Mouse (Mus musculus) MEL (cell line): ENCODE measurements around the gene Cyp27b1. TPM values are rescaled to one million over a fixed set of nuclear protein-coding genes. Genes with fewer than 3 reads are reported as not detected.

Source experiments
- DNase-seq: peaks from one replicate; pipeline ENCODE4 v3.0.0; 2011; ENCODE audit warnings: low read depth, low spot score
- H3K27ac ChIP-seq: 2 replicates; pipeline ENCODE4 v1.5.1; 2012; ENCODE audit warnings: low read depth, mild to moderate bottlenecking, control low read depth, low read length, moderate library complexity; ENCODE audit not compliant: control insufficient read depth
- H3K27me3 ChIP-seq, 2 experiments: fragments of 150-350 bp in 1 of 2; sonication (generic) in 1 of 2; 2 replicates each; pipeline ENCODE4 v1.6.1; 2012; ENCODE audit warnings: low read length in 2 of 2, mild to moderate bottlenecking in 2 of 2, improper control_type of control experiment in 1 of 2, moderate library complexity in 1 of 2; ENCODE audit not compliant: insufficient read depth in 2 of 2, control insufficient read depth in 1 of 2
- H3K36me3 ChIP-seq, 2 experiments: 2 replicates each; pipeline ENCODE4 v1.6.1; 2012 to 2014; ENCODE audit warnings: low read length in 2 of 2, improper control_type of control experiment in 1 of 2, inconsistent platforms in 1 of 2, mild to moderate bottlenecking in 1 of 2; ENCODE audit not compliant: insufficient read depth in 2 of 2, control insufficient read depth in 1 of 2
- H3K4me1 ChIP-seq, 2 experiments: fragments of 150-350 bp in 1 of 2; sonication (generic) in 1 of 2; 2 replicates each; pipeline ENCODE4 v1.6.1; 2012; ENCODE audit warnings: low read length in 2 of 2, improper control_type of control experiment in 1 of 2, mild to moderate bottlenecking in 1 of 2; ENCODE audit not compliant: insufficient read depth in 2 of 2, control insufficient read depth in 1 of 2
- H3K4me3 ChIP-seq, 2 experiments: fragments of 150-350 bp in 1 of 2; sonication (generic) in 1 of 2; 2 replicates each; pipeline ENCODE4 v1.5.1; 2012; ENCODE audit warnings: low read depth in 2 of 2, low read length in 2 of 2, mild to moderate bottlenecking in 2 of 2, moderate library complexity in 2 of 2, control low read depth in 1 of 2, improper control_type of control experiment in 1 of 2; ENCODE audit not compliant: control insufficient read depth in 1 of 2, insufficient read depth in 1 of 2
- H3K79me2 ChIP-seq: 2 replicates; pipeline ENCODE4 v1.6.1; 2012; ENCODE audit warnings: mild to moderate bottlenecking, low read length, moderate library complexity; ENCODE audit not compliant: control insufficient read depth, poor library complexity, insufficient read depth
- H3K9ac ChIP-seq: 2 replicates; pipeline ENCODE4 v1.6.1; 2012; ENCODE audit warnings: low read depth, mild to moderate bottlenecking, control low read depth, low read length, moderate library complexity; ENCODE audit not compliant: control insufficient read depth, poor library complexity, severe bottlenecking
- H3K9me3 ChIP-seq: fragments of 150-350 bp; sonication (generic); replicated peaks from 2 replicates; pipeline ENCODE4 v1.6.1; 2012; ENCODE audit warnings: mild to moderate bottlenecking, low read length, improper control_type of control experiment, moderate library complexity; ENCODE audit not compliant: insufficient read depth
- BHLHE40 ChIP-seq: IDR thresholded peaks from 2 replicates; pipeline ENCODE4 v1.6.1; 2012; ENCODE audit warnings: low read depth, mild to moderate bottlenecking, inconsistent platforms, low read length, improper control_type of control experiment, borderline replicate concordance
- CHD1 ChIP-seq: IDR thresholded peaks from 2 replicates; pipeline ENCODE4 v1.6.1; 2012; ENCODE audit warnings: low read depth, mild to moderate bottlenecking, inconsistent platforms, low read length, improper control_type of control experiment
- CHD2 ChIP-seq: IDR thresholded peaks from 2 replicates; pipeline ENCODE4 v1.6.1; 2011; ENCODE audit warnings: low read length, improper control_type of control experiment
- ELF1 ChIP-seq: IDR thresholded peaks from 2 replicates; pipeline ENCODE4 v1.6.1; 2014; ENCODE audit warnings: low read depth, mild to moderate bottlenecking, inconsistent platforms, low read length, improper control_type of control experiment, moderate library complexity
- EP300 ChIP-seq, 2 experiments: IDR thresholded peaks; 2 replicates each; pipeline ENCODE4 v1.6.1; 2011; ENCODE audit warnings: improper control_type of control experiment in 2 of 2, low read length in 2 of 2, low read depth in 1 of 2, mild to moderate bottlenecking in 1 of 2
- GABPA ChIP-seq: IDR thresholded peaks from 2 replicates; pipeline ENCODE4 v1.6.1; 2012; ENCODE audit warnings: low read depth, mild to moderate bottlenecking, inconsistent platforms, low read length, improper control_type of control experiment, moderate library complexity
- HCFC1 ChIP-seq: IDR thresholded peaks from 2 replicates; pipeline ENCODE4 v1.6.1; 2012; ENCODE audit warnings: low read depth, mild to moderate bottlenecking, inconsistent platforms, low read length, improper control_type of control experiment, moderate library complexity
- JUND ChIP-seq: IDR thresholded peaks from 2 replicates; pipeline ENCODE4 v1.6.1; 2011; ENCODE audit warnings: low read depth, mild to moderate bottlenecking, improper control_type of control experiment, low read length
- KAT2A ChIP-seq: conservative IDR thresholded peaks from 2 replicates; pipeline ENCODE4 v1.6.1; 2012; ENCODE audit warnings: low read depth, low read length, improper control_type of control experiment, inconsistent platforms
- MAFK ChIP-seq: IDR thresholded peaks from 2 replicates; pipeline ENCODE4 v1.6.1; 2011; ENCODE audit warnings: low read depth, mild to moderate bottlenecking, low read length, improper control_type of control experiment, borderline replicate concordance
- MAX ChIP-seq: IDR thresholded peaks from 2 replicates; pipeline ENCODE4 v1.6.1; 2011; ENCODE audit warnings: low read length, improper control_type of control experiment
- MAZ ChIP-seq: IDR thresholded peaks from 2 replicates; pipeline ENCODE4 v1.6.1; 2012; ENCODE audit warnings: low read depth, mild to moderate bottlenecking, inconsistent platforms, low read length, improper control_type of control experiment
- MEF2A ChIP-seq: IDR thresholded peaks from 2 replicates; pipeline ENCODE4 v1.6.1; 2014; ENCODE audit warnings: low read depth, mild to moderate bottlenecking, inconsistent platforms, low read length, improper control_type of control experiment; ENCODE audit not compliant: poor library complexity, insufficient replicate concordance, severe bottlenecking; ENCODE audit errors: extremely low read depth
- MXI1 ChIP-seq: IDR thresholded peaks from 2 replicates; pipeline ENCODE4 v1.6.1; 2011; ENCODE audit warnings: mild to moderate bottlenecking, low read depth, low read length, improper control_type of control experiment
- MYC ChIP-seq: IDR thresholded peaks from 2 replicates; pipeline ENCODE4 v1.6.1; 2011; ENCODE audit warnings: low read depth, mild to moderate bottlenecking, low read length, improper control_type of control experiment, moderate library complexity
- NELFE ChIP-seq: IDR thresholded peaks from 2 replicates; pipeline ENCODE4 v1.6.1; 2011; ENCODE audit warnings: low read depth, low read length, improper control_type of control experiment
- NRF1 ChIP-seq: IDR thresholded peaks from 2 replicates; pipeline ENCODE4 v1.6.1; 2014; ENCODE audit warnings: low read depth, mild to moderate bottlenecking, inconsistent platforms, low read length, improper control_type of control experiment, moderate library complexity; ENCODE audit not compliant: poor library complexity, insufficient read depth, severe bottlenecking
- POLR2A ChIP-seq, 2 experiments: IDR thresholded peaks; 2 replicates each; pipeline ENCODE4 v1.6.1; 2011 to 2012; ENCODE audit warnings: low read length in 2 of 2, mild to moderate bottlenecking in 2 of 2, control low read depth in 1 of 2, improper control_type of control experiment in 1 of 2, low read depth in 1 of 2, moderate library complexity in 1 of 2; ENCODE audit not compliant: control insufficient read depth in 1 of 2, insufficient read depth in 1 of 2, poor library complexity in 1 of 2
- POLR2AphosphoS2 ChIP-seq: IDR thresholded peaks from 2 replicates; pipeline ENCODE4 v1.6.1; 2011; ENCODE audit warnings: low read length, improper control_type of control experiment
- POLR2AphosphoS5 ChIP-seq: IDR thresholded peaks from 2 replicates; pipeline ENCODE4 v1.6.1; 2012; ENCODE audit warnings: low read depth, borderline replicate concordance, mild to moderate bottlenecking, inconsistent platforms, low read length, moderate library complexity, mixed read lengths
- RAD21 ChIP-seq: IDR thresholded peaks from 2 replicates; pipeline ENCODE4 v1.6.1; 2011; ENCODE audit warnings: mild to moderate bottlenecking, low read depth, low read length, improper control_type of control experiment
- SIN3A ChIP-seq: IDR thresholded peaks from 2 replicates; pipeline ENCODE4 v1.6.1; 2012; ENCODE audit warnings: low read length, improper control_type of control experiment, inconsistent platforms
- SMC3 ChIP-seq: IDR thresholded peaks from 2 replicates; pipeline ENCODE4 v1.6.1; 2011; ENCODE audit warnings: low read depth, low read length, improper control_type of control experiment
- TAL1 ChIP-seq: IDR thresholded peaks from 2 replicates; pipeline ENCODE4 v1.6.1; 2012; ENCODE audit warnings: mild to moderate bottlenecking, inconsistent platforms, low read length, moderate library complexity, mixed read lengths
- TCF12 ChIP-seq: IDR thresholded peaks from 2 replicates; pipeline ENCODE4 v1.6.1; 2014; ENCODE audit warnings: low read depth, mild to moderate bottlenecking, inconsistent platforms, low read length, improper control_type of control experiment, moderate library complexity
- UBTF ChIP-seq: IDR thresholded peaks from 2 replicates; pipeline ENCODE4 v1.6.1; 2012; ENCODE audit warnings: low read depth, mild to moderate bottlenecking, inconsistent platforms, low read length, improper control_type of control experiment, moderate library complexity, borderline replicate concordance; ENCODE audit not compliant: insufficient read depth
- USF1 ChIP-seq: IDR thresholded peaks from 2 replicates; pipeline ENCODE4 v1.6.1; 2014; ENCODE audit warnings: low read depth, mild to moderate bottlenecking, inconsistent platforms, low read length, improper control_type of control experiment, moderate library complexity
- ZC3H11A ChIP-seq: IDR thresholded peaks from 2 replicates; pipeline ENCODE4 v1.6.1; 2012; ENCODE audit warnings: low read depth, mild to moderate bottlenecking, inconsistent platforms, low read length, improper control_type of control experiment
- ZKSCAN1 ChIP-seq: IDR thresholded peaks from 2 replicates; pipeline ENCODE4 v1.6.1; 2012; ENCODE audit warnings: low read depth, mild to moderate bottlenecking, inconsistent platforms, low read length, improper control_type of control experiment, moderate library complexity
- ZMIZ1 ChIP-seq: IDR thresholded peaks from 2 replicates; pipeline ENCODE4 v1.6.1; 2012; ENCODE audit warnings: low read depth, mild to moderate bottlenecking, inconsistent platforms, low read length, improper control_type of control experiment, moderate library complexity
- ZNF384 ChIP-seq: IDR thresholded peaks from 2 replicates; pipeline ENCODE4 v1.6.1; 2012; ENCODE audit warnings: low read depth, mild to moderate bottlenecking, inconsistent platforms, low read length, improper control_type of control experiment
- polyA plus RNA-seq, 2 experiments: library from polyadenylated mRNA; stranded (reverse) in 1 of 2; unstranded in 1 of 2; fragments of >175 nt in 1 of 2; fragments of >200 nt in 1 of 2; gene quantifications; 2 replicates each; pipeline versions ENCODE4 v1.2.1 to v1.2.4; 2012; ENCODE audit warnings: low replicate concordance in 2 of 2, low read depth in 1 of 2; ENCODE audit not compliant: insufficient read length in 2 of 2, insufficient read depth in 1 of 2, missing spikeins in 1 of 2
- total RNA-seq: library from RNA; depleted of rRNA; stranded (reverse); fragments of 300-350 nt; gene quantifications from 2 replicates; pipeline ENCODE4 v1.2.3, GENCODE M21; 2012

Cyp27b1 gene
- total and polyA plus RNA-seq, 3 experiments: 0.23 to 0.93 TPM; not detected in 1

- peak; percentile 95 for DNase-seq
- TF ChIP-seq MXI1 (peak; percentile 100), MAX (peak; percentile 99), NELFE (peak; percentile 64), MEF2A (no peak), ZMIZ1 (peak; percentile 65; the same call in 1 of the 2 replicates), TCF12 (peak; percentile 10; the same call in 1 of the 2 replicates), HCFC1 (peak; percentile 90), ELF1 (no peak), JUND (no peak), USF1 (peak; percentile 73), POLR2AphosphoS2 (peak; percentile 48; the same call in 1 of the 2 replicates), POLR2AphosphoS5 (no peak), KAT2A (no peak), POLR2A (IDR thresholded peaks at IDR 0.05; ENCODE audit: control insufficient read depth in 1 of 2, insufficient read depth in 1 of 2, low read depth in 1 of 2, low read length in 2 of 2, poor library complexity in 1 of 2) (peak; percentile 70 to 78; a peak in 3 of 4 replicates), MYC (peak; percentile 98), SIN3A (peak; percentile 99), MAZ (peak; percentile 49; the same call in 1 of the 2 replicates), RAD21 (no peak), CHD1 (no peak)
- TF ChIP-seq, all 39 proteins: peak for 12
- Histone ChIP-seq H3K4me3 (peak overlapping the region; percentile 88 to 96), H3K9ac (peak overlapping the region; percentile 98), H3K9me3 (no peaks in the 10 kb centered on the region), H3K27ac (peak overlapping the region; percentile 68), H3K79me2 (peaks cover 4% of the 10 kb centered on the region; the same call in 1 of the 2 replicates), H3K27me3 (no peaks in the 10 kb centered on the region), H3K36me3 (no peaks in the 10 kb centered on the region; a peak in 1 of 4 replicates), H3K4me1 (no peaks in the 10 kb centered on the region)
Measured at GRCm38 (mm10) chr10:127041774-127042338, 6.2 kb upstream of the Cyp27b1 start.

- Histone ChIP-seq H3K4me1 (no peaks in the 10 kb centered on the region), H3K27ac (peak overlapping the region; percentile 68), H3K27me3 (no peaks in the 10 kb centered on the region), H3K9ac (peak overlapping the region; percentile 98), H3K36me3 (no peaks in the 10 kb centered on the region; a peak in 1 of 4 replicates), H3K9me3 (no peaks in the 10 kb centered on the region), H3K4me3 (peak overlapping the region; percentile 88 to 96), H3K79me2 (peaks cover 4% of the 10 kb centered on the region; the same call in 1 of the 2 replicates)
- no peak for DNase-seq
- TF ChIP-seq MAFK: no peak
- no peak for TF ChIP-seq NRF1
- no peak for TF ChIP-seq USF1
- no peak for TF ChIP-seq TAL1
- peak; percentile 52; the same call in 1 of the 2 replicates for TF ChIP-seq ZNF384
- TF ChIP-seq BHLHE40: no peak
- no peak for TF ChIP-seq ZKSCAN1
- TF ChIP-seq GABPA: no peak
- no peak for TF ChIP-seq EP300 (IDR thresholded peaks at IDR 0.05; ENCODE audit: low read depth in 1 of 2, low read length in 2 of 2)
- no peak for TF ChIP-seq UBTF
- TF ChIP-seq CHD2: no peak
- no peak for TF ChIP-seq CHD1
- no peak for TF ChIP-seq SMC3
- TF ChIP-seq SIN3A: no peak
- TF ChIP-seq ZC3H11A: no peak
Measured at GRCm38 (mm10) chr10:127042468-127043115, 5.5 kb upstream of the Cyp27b1 start.
